Mouse (Mus musculus) heart, embryonic 13.5 days (tissue): ENCODE measurements around the gene L3mbtl4. TPM values are rescaled to one million over a fixed set of nuclear protein-coding genes. Genes with fewer than 3 reads are reported as not detected.

Source experiments
- ATAC-seq: fragments of 200-750 bp; cut with Nextera tagmentation; 2 replicates; pipeline ENCODE4 v1.8.0; 2017; ENCODE audit warnings: moderate TSS enrichment; ENCODE audit not compliant: insufficient number of reproducible peaks, low FRiP score, low TSS enrichment; ENCODE audit errors: extremely low read depth
- H3K27ac ChIP-seq: fragments of 300-500 bp; sonication (generic); replicated peaks from 2 replicates; pipeline ENCODE4 v1.5.1; 2015; ENCODE audit warnings: moderate library complexity, mild to moderate bottlenecking, inconsistent platforms
- H3K27me3 ChIP-seq: fragments of 300-500 bp; sonication (generic); replicated peaks from 2 replicates; pipeline ENCODE4 v1.6.1; 2015; ENCODE audit warnings: mild to moderate bottlenecking, inconsistent platforms
- H3K36me3 ChIP-seq: fragments of 300-500 bp; sonication (generic); 2 replicates; pipeline ENCODE4 v1.6.1; 2015; ENCODE audit warnings: mild to moderate bottlenecking, inconsistent platforms
- H3K4me1 ChIP-seq: fragments of 300-500 bp; sonication (generic); 2 replicates; pipeline ENCODE4 v1.6.1; 2015; ENCODE audit warnings: inconsistent platforms
- H3K4me2 ChIP-seq: fragments of 300-500 bp; sonication (generic); 2 replicates; pipeline ENCODE4 v1.6.1; 2015; ENCODE audit warnings: inconsistent platforms, mild to moderate bottlenecking, moderate library complexity
- H3K4me3 ChIP-seq: fragments of 300-500 bp; sonication (generic); 2 replicates; pipeline ENCODE4 v1.5.1; 2015; ENCODE audit warnings: moderate library complexity, mild to moderate bottlenecking, inconsistent platforms
- H3K9ac ChIP-seq: fragments of 300-500 bp; sonication (generic); 2 replicates; pipeline ENCODE4 v1.6.1; 2015; ENCODE audit warnings: inconsistent platforms, mild to moderate bottlenecking, moderate library complexity
- H3K9me3 ChIP-seq: fragments of 300-500 bp; sonication (generic); 2 replicates; pipeline ENCODE4 v1.6.1; 2016; ENCODE audit warnings: inconsistent platforms
- WGBS: fragments of 180-500 bp; shearing (Covaris S2); methylation state at CpG from one replicate; pipeline ENCODE4 v1.1.7; 2015; ENCODE audit warnings: mixed read lengths; 5-methylcytosine and 5-hydroxymethylcytosine counted together
- polyA plus RNA-seq: library from polyadenylated mRNA; unstranded; fragments of >200 nt; fragmentation: Nextera tagmentation; extraction: Ambion mirVana; gene quantifications from 2 replicates; pipeline ENCODE4 v1.2.1, GENCODE M21; 2015

L3mbtl4 gene
- polyA plus RNA-seq, 1 experiment from 2014 or later: 0.21 TPM

- Histone ChIP-seq H3K9me3 (no peaks in the 10 kb centered on the region), H3K4me3 (no peak overlapping the region), H3K9ac (no peak overlapping the region), H3K36me3 (no peaks in the 10 kb centered on the region), H3K4me1 (no peaks in the 10 kb centered on the region), H3K27me3 (no peaks in the 10 kb centered on the region), H3K4me2 (no peak overlapping the region), H3K27ac (no peak overlapping the region)
- WGBS: 62% methylated on average over 5 of the region's 5 CpGs
- ATAC-seq: no peak
Measured at GRCm38 (mm10) chr17:68642521-68643088, 369.0 kb downstream of the L3mbtl4 start.

GRCm38 (mm10) chr17:68666528-68666927 is 392.9 kb downstream of the L3mbtl4 start:
- Histone ChIP-seq H3K4me2 (no peak overlapping the region), H3K4me3 (no peak overlapping the region), H3K36me3 (no peaks in the 10 kb centered on the region), H3K9me3 (no peaks in the 10 kb centered on the region), H3K9ac (no peak overlapping the region), H3K27ac (no peak overlapping the region), H3K27me3 (no peaks in the 10 kb centered on the region), H3K4me1 (no peaks in the 10 kb centered on the region)
- 57% methylated on average over 1 of the region's 1 CpGs for WGBS
- ATAC-seq: no peak

- Histone ChIP-seq H3K9me3 (no peaks in the 10 kb centered on the region), H3K36me3 (no peaks in the 10 kb centered on the region), H3K27ac (no peak overlapping the region), H3K9ac (no peak overlapping the region), H3K4me1 (no peaks in the 10 kb centered on the region), H3K4me2 (no peak overlapping the region), H3K27me3 (no peaks in the 10 kb centered on the region), H3K4me3 (no peak overlapping the region)
- WGBS: 58% methylated on average over 7 of the region's 7 CpGs
- no peak for ATAC-seq
Measured at GRCm38 (mm10) chr17:68672088-68672504, 398.5 kb downstream of the L3mbtl4 start.

- H3K36me3 ChIP-seq: no peaks in the 10 kb centered on the region
- no peak overlapping the region for H3K4me2 ChIP-seq
- no peak overlapping the region for H3K4me3 ChIP-seq
- H3K27ac ChIP-seq: no peak overlapping the region
- no peak for ATAC-seq
- H3K27me3 ChIP-seq: no peaks in the 10 kb centered on the region
- WGBS: 66% methylated on average over 5 of the region's 5 CpGs
- 0 out of 2 replicates have a peak, but pooled peaks cover 3% of the 10 kb centered on the region for H3K4me1 ChIP-seq
- H3K9ac ChIP-seq: no peak overlapping the region
- H3K9me3 ChIP-seq: no peaks in the 10 kb centered on the region
Measured at GRCm38 (mm10) chr17:68710701-68711100, 437.1 kb downstream of the L3mbtl4 start.

GRCm38 (mm10) chr17:68711350-68711749 is 437.8 kb downstream of the L3mbtl4 start:
- H3K4me1 ChIP-seq: 0 out of 2 replicates have a peak, but pooled peaks cover 3% of the 10 kb centered on the region
- H3K27me3 ChIP-seq: no peaks in the 10 kb centered on the region
- H3K9me3 ChIP-seq: no peaks in the 10 kb centered on the region
- no peak overlapping the region for H3K9ac ChIP-seq
- ATAC-seq: no peak
- H3K27ac ChIP-seq: no peak overlapping the region
- no peak overlapping the region for H3K4me3 ChIP-seq
- no peaks in the 10 kb centered on the region for H3K36me3 ChIP-seq
- H3K4me2 ChIP-seq: no peak overlapping the region
- WGBS: 69% methylated on average over 3 of the region's 3 CpGs

GRCm38 (mm10) chr17:68748296-68748695 is 474.7 kb downstream of the L3mbtl4 start:
- WGBS: 45% methylated on average over 1 of the region's 1 CpGs
- H3K27ac ChIP-seq: no peak overlapping the region
- H3K4me3 ChIP-seq: no peak overlapping the region
- no peaks in the 10 kb centered on the region for H3K36me3 ChIP-seq
- H3K4me1 ChIP-seq: no peaks in the 10 kb centered on the region
- H3K9ac ChIP-seq: no peak overlapping the region
- H3K27me3 ChIP-seq: no peaks in the 10 kb centered on the region
- ATAC-seq: no peak
- no peaks in the 10 kb centered on the region for H3K9me3 ChIP-seq
- no peak overlapping the region for H3K4me2 ChIP-seq

GRCm38 (mm10) chr17:68750513-68750912 is 476.9 kb downstream of the L3mbtl4 start:
- H3K27ac ChIP-seq: no peak overlapping the region
- no peak overlapping the region for H3K4me3 ChIP-seq
- ATAC-seq: no peak
- 67% methylated on average over 6 of the region's 6 CpGs for WGBS
- no peaks in the 10 kb centered on the region for H3K36me3 ChIP-seq
- no peaks in the 10 kb centered on the region for H3K9me3 ChIP-seq
- no peaks in the 10 kb centered on the region for H3K27me3 ChIP-seq
- no peak overlapping the region for H3K4me2 ChIP-seq
- H3K9ac ChIP-seq: no peak overlapping the region
- no peaks in the 10 kb centered on the region for H3K4me1 ChIP-seq

GRCm38 (mm10) chr17:68753112-68753511 is 479.5 kb downstream of the L3mbtl4 start:
- no peaks in the 10 kb centered on the region for H3K36me3 ChIP-seq
- H3K4me1 ChIP-seq: no peaks in the 10 kb centered on the region
- H3K9me3 ChIP-seq: no peaks in the 10 kb centered on the region
- no peak for ATAC-seq
- H3K4me3 ChIP-seq: no peak overlapping the region
- no peak overlapping the region for H3K9ac ChIP-seq
- H3K27ac ChIP-seq: no peak overlapping the region
- H3K27me3 ChIP-seq: no peaks in the 10 kb centered on the region
- 71% methylated on average over 7 of the region's 7 CpGs for WGBS
- H3K4me2 ChIP-seq: no peak overlapping the region

GRCm38 (mm10) chr17:68754789-68755188 is 481.2 kb downstream of the L3mbtl4 start:
- no peak for ATAC-seq
- Histone ChIP-seq H3K4me2 (no peak overlapping the region), H3K9ac (no peak overlapping the region), H3K27me3 (no peaks in the 10 kb centered on the region), H3K9me3 (no peaks in the 10 kb centered on the region), H3K27ac (no peak overlapping the region), H3K4me3 (no peak overlapping the region), H3K4me1 (no peaks in the 10 kb centered on the region), H3K36me3 (no peaks in the 10 kb centered on the region)
- 81% methylated on average over 11 of the region's 11 CpGs for WGBS

GRCm38 (mm10) chr17:68758428-68758827 is 484.8 kb downstream of the L3mbtl4 start:
- Histone ChIP-seq H3K4me1 (no peaks in the 10 kb centered on the region), H3K9ac (no peak overlapping the region), H3K4me2 (no peak overlapping the region), H3K9me3 (no peaks in the 10 kb centered on the region), H3K4me3 (no peak overlapping the region), H3K36me3 (no peaks in the 10 kb centered on the region), H3K27ac (no peak overlapping the region), H3K27me3 (no peaks in the 10 kb centered on the region)
- ATAC-seq: no peak
- WGBS: 54% methylated on average over 5 of the region's 5 CpGs

- H3K27me3 ChIP-seq: no peaks in the 10 kb centered on the region
- H3K4me1 ChIP-seq: no peaks in the 10 kb centered on the region
- no peak for ATAC-seq
- WGBS: 51% methylated on average over 3 of the region's 3 CpGs
- H3K4me3 ChIP-seq: no peak overlapping the region
- H3K27ac ChIP-seq: no peak overlapping the region
- H3K9me3 ChIP-seq: no peaks in the 10 kb centered on the region
- H3K36me3 ChIP-seq: no peaks in the 10 kb centered on the region
- H3K4me2 ChIP-seq: no peak overlapping the region
- no peak overlapping the region for H3K9ac ChIP-seq
Measured at GRCm38 (mm10) chr17:68758936-68759335, 485.3 kb downstream of the L3mbtl4 start.

GRCm38 (mm10) chr17:68759978-68760377 is 486.4 kb downstream of the L3mbtl4 start:
- H3K9ac ChIP-seq: no peak overlapping the region
- no peak for ATAC-seq
- H3K4me3 ChIP-seq: no peak overlapping the region
- 68% methylated on average over 1 of the region's 1 CpGs for WGBS
- no peaks in the 10 kb centered on the region for H3K9me3 ChIP-seq
- no peaks in the 10 kb centered on the region for H3K36me3 ChIP-seq
- no peak overlapping the region for H3K27ac ChIP-seq
- no peak overlapping the region for H3K4me2 ChIP-seq
- H3K27me3 ChIP-seq: no peaks in the 10 kb centered on the region
- no peaks in the 10 kb centered on the region for H3K4me1 ChIP-seq
